ENCODE assay signal across 22 mouse cellular contexts in genomic region chr5:112552786-112553185, GRCm38 (mm10). TPM values are rescaled to one million over a fixed set of nuclear protein-coding genes. Genes with fewer than 3 reads are reported as not detected.
A peak's percentile ranks its signal among the peaks of the same experiment; 100 is the strongest.
DNase-seq lines count a peak whose midpoint lies in the region; ATAC-seq and TF ChIP-seq lines count a peak whose summit lies in the region.
"Had no signal": no experiment of that assay in that cellular context is flagged by ENCODE, and none has a peak within 500 bp of the region (broad histone marks: within the 10 kb centered on the region; RNA-seq: fewer than 3 reads in every experiment).

No protein-coding gene starts in this region.

- H3K36me3 ChIP-seq in hindbrain, embryonic 10.5 days = no peaks in the 10 kb centered on the region
- no peaks in the 10 kb centered on the region for H3K36me3 ChIP-seq in hindbrain, embryonic 11.5 days (ENCODE audit: control insufficient read depth, insufficient read depth, low read length)
- H3K36me3 ChIP-seq in midbrain, embryonic 14.5 days (ENCODE audit: control insufficient read depth, insufficient read depth, low read length) = no peaks in the 10 kb centered on the region
- no peaks in the 10 kb centered on the region for H3K36me3 ChIP-seq in midbrain, embryonic 10.5 days
- no peaks in the 10 kb centered on the region for H3K36me3 ChIP-seq in ES-E14 (ENCODE audit: control insufficient read depth, insufficient read depth, low read length, poor library complexity, severe bottlenecking)
- no peaks in the 10 kb centered on the region for H3K36me3 ChIP-seq in forebrain, embryonic 15.5 days
- H3K36me3 ChIP-seq: intestine, embryonic 15.5 days; limb, embryonic 12.5 days; liver, embryonic 12.5 days had no signal

- H3K4me1 ChIP-seq in hindbrain, embryonic 10.5 days (replicated peaks) = peaks cover 49% of the 10 kb centered on the region
- peaks cover 7% of the 10 kb centered on the region for H3K4me1 ChIP-seq in hindbrain, embryonic 11.5 days (replicated peaks; ENCODE audit: control insufficient read depth, insufficient read depth, low read length)
- H3K4me1 ChIP-seq in midbrain, embryonic 14.5 days (ENCODE audit: control insufficient read depth, insufficient read depth, low read length) = peaks cover 52% of the 10 kb centered on the region
- peaks cover 35% of the 10 kb centered on the region for H3K4me1 ChIP-seq in midbrain, embryonic 10.5 days
- H3K4me1 ChIP-seq in ES-E14 (ENCODE audit: control insufficient read depth in 2 of 2, insufficient read depth in 2 of 2, low read length in 2 of 2, poor library complexity in 1 of 2) = peaks cover 9 to 17% of the 10 kb centered on the region in 2 experiments
- H3K4me1 ChIP-seq in forebrain, embryonic 15.5 days = peaks cover 69% of the 10 kb centered on the region
- H3K4me1 ChIP-seq: liver, embryonic 12.5 days had no signal

- no peak overlapping the region for H3K4me2 ChIP-seq in hindbrain, embryonic 11.5 days (replicated peaks; ENCODE audit: low read depth, low read length)
- no peak overlapping the region for H3K4me2 ChIP-seq in midbrain, embryonic 14.5 days (ENCODE audit: low read length)
- H3K4me2 ChIP-seq in forebrain, embryonic 15.5 days (replicated peaks) = no peak overlapping the region
- H3K4me2 ChIP-seq: intestine, embryonic 15.5 days; limb, embryonic 12.5 days; liver, embryonic 12.5 days had no signal

- ATAC-seq in hindbrain, embryonic 11.5 days (ENCODE audit: low FRiP score) = no peak
- no peak for ATAC-seq in midbrain, embryonic 14.5 days (ENCODE audit: low FRiP score, low TSS enrichment)
- ATAC-seq in forebrain, embryonic 15.5 days (replicated peaks) = no peak
- ATAC-seq: intestine, embryonic 15.5 days; liver, embryonic 12.5 days had no signal

- no peak overlapping the region for H3K9ac ChIP-seq in hindbrain, embryonic 11.5 days (ENCODE audit: low read depth, low read length)
- no peak overlapping the region for H3K9ac ChIP-seq in midbrain, embryonic 14.5 days (replicated peaks; ENCODE audit: low read length)
- no peak overlapping the region for H3K9ac ChIP-seq in ES-E14 (ENCODE audit: insufficient read depth, low read depth, low read length, poor library complexity, severe bottlenecking)
- no peak overlapping the region for H3K9ac ChIP-seq in forebrain, embryonic 15.5 days (replicated peaks)
- H3K9ac ChIP-seq: intestine, embryonic 15.5 days; limb, embryonic 12.5 days; liver, embryonic 12.5 days had no signal

- no peak overlapping the region for H3K4me3 ChIP-seq in hindbrain, embryonic 10.5 days
- no peak overlapping the region for H3K4me3 ChIP-seq in hindbrain, embryonic 11.5 days (ENCODE audit: low read depth, low read length)
- H3K4me3 ChIP-seq in midbrain, embryonic 14.5 days (replicated peaks; ENCODE audit: low read depth, low read length) = no peak overlapping the region
- H3K4me3 ChIP-seq in midbrain, embryonic 10.5 days = no peak overlapping the region
- peak overlapping the region; percentile 8 to 18; a peak in 2 of 4 replicates for H3K4me3 ChIP-seq in ES-E14 (ENCODE audit: insufficient read depth in 1 of 2, low read depth in 1 of 2, low read length in 2 of 2, poor library complexity in 1 of 2, severe bottlenecking in 1 of 2)
- no peak overlapping the region for H3K4me3 ChIP-seq in forebrain, embryonic 15.5 days
- H3K4me3 ChIP-seq: intestine, embryonic 15.5 days; limb, embryonic 12.5 days; liver, embryonic 12.5 days; myocyte had no signal

- DNase-seq in hindbrain, embryonic 10.5 days (ENCODE audit: low spot score) = no peak
- no peak for DNase-seq in hindbrain, embryonic 11.5 days (ENCODE audit: low spot score)
- DNase-seq in midbrain, embryonic 14.5 days = no peak
- no peak for DNase-seq in midbrain, embryonic 10.5 days (ENCODE audit: low spot score)
- no peak for DNase-seq in ES-E14 (ENCODE audit: low read depth, low spot score)
- no peak for DNase-seq in thymus, postnatal 10 days (ENCODE audit: low spot score in 2 of 2)
- no peak for DNase-seq in thymus, adult 18-20 months
- DNase-seq: adrenal gland, postnatal 36 days; B cell, adult 2 months; gastrocnemius, postnatal 14 days; heart, adult 18-20 months; heart, postnatal 36 days; layer of hippocampus, adult 9-11 months; lung, adult 2 months; lung, postnatal 36 days; thymus, postnatal 4 days had no signal

- peaks cover 4% of the 10 kb centered on the region; the same call in 1 of the 2 replicates for H3K27me3 ChIP-seq in hindbrain, embryonic 10.5 days (ENCODE audit: insufficient read depth, poor library complexity, severe bottlenecking)
- no peaks in the 10 kb centered on the region for H3K27me3 ChIP-seq in hindbrain, embryonic 11.5 days (ENCODE audit: control insufficient read depth, insufficient read depth, low read length)
- no peaks in the 10 kb centered on the region for H3K27me3 ChIP-seq in midbrain, embryonic 14.5 days (ENCODE audit: control insufficient read depth, insufficient read depth, low read length)
- H3K27me3 ChIP-seq in midbrain, embryonic 10.5 days (ENCODE audit: low read depth, poor library complexity, severe bottlenecking) = peaks cover 6% of the 10 kb centered on the region; the same call in 1 of the 2 replicates
- H3K27me3 ChIP-seq in forebrain, embryonic 15.5 days = no peaks in the 10 kb centered on the region
- H3K27me3 ChIP-seq: intestine, embryonic 15.5 days; liver, embryonic 12.5 days had no signal

- 88% methylated on average over 15 of the region's 15 CpGs for WGBS in hindbrain, embryonic 10.5 days
- 87% methylated on average over 15 of the region's 15 CpGs for WGBS in hindbrain, embryonic 11.5 days
- 91% methylated on average over 15 of the region's 15 CpGs for WGBS in midbrain, embryonic 14.5 days
- WGBS in midbrain, embryonic 10.5 days = 88% methylated on average over 15 of the region's 15 CpGs
- 85% methylated on average over 15 of the region's 15 CpGs for WGBS in forebrain, embryonic 15.5 days

- H3K27ac ChIP-seq in hindbrain, embryonic 10.5 days = peak overlapping the region; percentile 72
- H3K27ac ChIP-seq in hindbrain, embryonic 11.5 days (ENCODE audit: low read depth, low read length) = no peak overlapping the region
- peak overlapping the region; percentile 83; the same call in 1 of the 2 replicates for H3K27ac ChIP-seq in midbrain, embryonic 14.5 days (replicated peaks; ENCODE audit: low read depth, low read length)
- no peak overlapping the region for H3K27ac ChIP-seq in midbrain, embryonic 10.5 days (replicated peaks)
- H3K27ac ChIP-seq in ES-E14 (ENCODE audit: insufficient read depth, low read depth, low read length, poor library complexity, severe bottlenecking) = no peak overlapping the region
- H3K27ac ChIP-seq in forebrain, embryonic 15.5 days (replicated peaks) = peak overlapping the region; percentile 72; the same call in 1 of the 2 replicates
- H3K27ac ChIP-seq: intestine, embryonic 15.5 days; limb, embryonic 12.5 days; liver, embryonic 12.5 days had no signal

- in situ Hi-C loops in ES-E14 (cut with MboI; ENCODE audit: low sequenced_read_pairs in 2 of 2, unreplicated experiment in 2 of 2) = no loop called here

- no peaks in the 10 kb centered on the region for H3K9me3 ChIP-seq in hindbrain, embryonic 10.5 days
- no peaks in the 10 kb centered on the region for H3K9me3 ChIP-seq in hindbrain, embryonic 11.5 days (ENCODE audit: control insufficient read depth, low read length)
- H3K9me3 ChIP-seq in midbrain, embryonic 14.5 days (ENCODE audit: control insufficient read depth, low read length) = no peaks in the 10 kb centered on the region
- H3K9me3 ChIP-seq in midbrain, embryonic 10.5 days (replicated peaks) = no peaks in the 10 kb centered on the region
- no peaks in the 10 kb centered on the region for H3K9me3 ChIP-seq in ES-E14 (ENCODE audit: control insufficient read depth, insufficient read depth, low read depth, low read length)
- no peaks in the 10 kb centered on the region for H3K9me3 ChIP-seq in forebrain, embryonic 15.5 days
- H3K9me3 ChIP-seq: intestine, embryonic 15.5 days; limb, embryonic 12.5 days; liver, embryonic 12.5 days had no signal

TF ChIP-seq in ES-E14, 5 proteins besides CTCF, POLR2A, EP300 and RAD21:
- no peak for TF ChIP-seq ZC3H11A (IDR thresholded peaks at IDR 0.05; ENCODE audit: borderline replicate concordance, low read depth, low read length)
- no peak for TF ChIP-seq HCFC1 (IDR thresholded peaks at IDR 0.05; ENCODE audit: borderline replicate concordance, insufficient read depth, low read length)
- TF ChIP-seq CHD2 (IDR thresholded peaks at IDR 0.05; ENCODE audit: low read depth, low read length) = no peak
- TF ChIP-seq ZNF384 (IDR thresholded peaks at IDR 0.05; ENCODE audit: low read depth, low read length) = no peak
- no peak for TF ChIP-seq MAFK (IDR thresholded peaks at IDR 0.05; ENCODE audit: insufficient read depth, low read depth, low read length)

RNA-seq across cellular contexts. Expression of gene Sez6l, which starts 24.2 kb away (rescaled TPM):
- 1.4 and 6.0 TPM in 2 replicates for polyA plus RNA-seq in hindbrain, embryonic 10.5 days (2016; fragmentation: Nextera tagmentation; extraction: Ambion mirVana)
- 4.9 and 5.1 TPM in 2 replicates for polyA plus RNA-seq in hindbrain, embryonic 11.5 days (2014; fragmentation: Nextera tagmentation; extraction: Ambion mirVana)
- polyA plus RNA-seq in midbrain, embryonic 14.5 days (2014; fragmentation: Nextera tagmentation; extraction: Ambion mirVana) = 46.3 and 49.9 TPM in 2 replicates
- polyA plus RNA-seq in midbrain, embryonic 10.5 days (2016; fragmentation: Nextera tagmentation; extraction: Ambion mirVana) = 1.7 and 2.7 TPM in 2 replicates
- 0.13 and 0.32 TPM in 2 replicates for total RNA-seq in ES-E14 (2012; rRNA removed)
- 33.1 and 33.3 TPM in 2 replicates for polyA plus RNA-seq in forebrain, embryonic 15.5 days (2015; fragmentation: Nextera tagmentation; extraction: Ambion mirVana)
- total RNA-seq: megakaryocyte-erythroid progenitor cell, adult 5-6 weeks had no signal
- polyA plus RNA-seq: myocyte had no signal

Comparison
In these comparisons a context has a peak if more than half of its experiments do, and no peak if none do; other contexts are left out.
1. H3K27ac ChIP-seq: peak in hindbrain, embryonic 10.5 days (single experiment), midbrain, embryonic 14.5 days (single experiment) and forebrain, embryonic 15.5 days (single experiment); none in hindbrain, embryonic 11.5 days (single experiment), midbrain, embryonic 10.5 days (single experiment) and ES-E14 (single experiment).
2. H3K4me3 ChIP-seq: peak in ES-E14 (2 of 2); none in hindbrain, embryonic 10.5 days (single experiment), hindbrain, embryonic 11.5 days (single experiment), midbrain, embryonic 14.5 days (single experiment), midbrain, embryonic 10.5 days (single experiment) and forebrain, embryonic 15.5 days (single experiment).